Mouse (Mus musculus) R1 (cell line): ENCODE results near the gene Lca5l.

Experiments
- DNase-seq: peaks from one replicate; pipeline ENCODE4 v3.0.0-alpha.2; 2018; ENCODE audit warnings: low read depth, low spot score

Lca5l gene

DNA sequence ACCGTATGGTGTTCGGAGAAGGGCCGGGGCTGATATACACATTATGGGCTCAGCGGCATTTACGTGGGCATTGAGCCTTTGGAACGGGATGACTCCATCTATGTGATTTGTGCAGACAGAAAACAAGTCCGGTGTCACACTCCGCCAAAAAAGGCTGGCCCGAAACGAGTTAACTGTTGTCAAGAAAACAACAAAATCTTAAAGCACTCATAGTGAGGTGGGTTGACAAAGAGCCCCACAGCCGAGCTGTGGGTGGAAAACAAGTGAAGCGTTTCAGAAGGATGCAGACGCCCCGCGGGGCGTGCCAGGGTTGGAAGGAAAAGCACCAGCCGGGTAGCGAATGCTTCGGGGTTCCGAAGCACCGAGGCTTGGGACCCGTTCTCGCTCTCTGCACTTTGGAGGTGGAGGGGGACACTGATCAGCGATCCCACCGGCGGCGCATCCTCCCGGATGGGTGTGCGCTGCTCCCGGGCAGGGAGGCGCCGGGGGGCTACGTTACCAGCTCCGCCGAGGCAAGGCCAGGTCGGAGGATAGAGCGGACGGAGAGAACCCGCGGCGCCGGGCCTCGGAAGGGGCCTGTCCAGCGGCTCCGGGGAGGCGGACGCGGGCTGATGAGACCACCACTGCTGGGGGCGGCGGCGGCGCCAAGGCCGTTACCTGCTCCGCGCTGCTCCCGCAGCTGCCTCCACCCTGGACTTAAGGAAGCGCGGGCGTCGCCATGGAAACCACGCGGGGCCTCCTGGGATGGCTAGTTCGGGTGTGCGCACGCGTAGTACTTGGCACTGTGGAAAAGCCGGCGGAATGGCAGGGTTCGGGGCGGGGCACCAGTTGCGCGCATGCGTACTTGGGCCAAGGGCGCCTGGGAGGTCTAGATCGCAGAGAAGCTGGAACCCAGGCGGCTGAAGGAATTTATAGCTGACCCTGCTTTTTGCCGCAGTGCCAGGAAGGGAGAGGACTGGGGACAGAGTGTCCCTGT is at the start of gene Lca5l:
TSS of gene Lca5l (minus strand) at position 741 of the 976 bp plus-strand sequence.
- peak; percentile 99 for DNase-seq

DNA sequence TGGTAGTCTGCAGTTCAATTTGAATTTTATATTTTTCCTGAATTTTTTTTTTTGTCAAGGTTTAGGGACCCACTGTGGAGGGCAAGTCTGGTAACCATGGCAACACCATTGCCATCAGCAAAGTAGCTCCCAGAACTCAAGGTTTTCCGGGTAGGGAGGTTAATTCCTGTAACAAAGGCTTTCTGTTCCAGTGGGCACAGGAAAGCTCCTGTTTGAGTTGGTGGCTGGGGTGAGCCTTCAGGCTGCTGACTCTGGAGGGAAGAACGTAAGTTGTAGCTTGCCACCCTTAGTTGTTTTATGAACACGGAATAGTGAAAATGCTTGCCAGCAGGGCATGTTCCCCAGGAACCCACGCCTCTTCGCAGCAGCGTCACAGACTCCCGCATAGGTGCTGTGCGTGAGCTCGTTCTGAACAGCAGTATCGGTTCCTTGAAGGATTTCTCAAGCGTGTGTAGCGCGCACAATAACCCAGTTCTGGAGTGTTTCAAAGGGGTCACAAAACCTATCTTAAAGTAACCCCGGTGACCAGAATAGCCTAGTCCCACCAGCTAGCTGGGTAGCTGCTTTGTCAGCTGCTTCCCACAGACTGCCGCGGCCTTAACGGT is 43.4 kb upstream of the Lca5l start, which contains the start of gene B3galt5:
TSS of gene B3galt5 (plus strand) at position 436 of the 605 bp plus-strand sequence.
- DNase-seq, result peak; percentile 55

DNA sequence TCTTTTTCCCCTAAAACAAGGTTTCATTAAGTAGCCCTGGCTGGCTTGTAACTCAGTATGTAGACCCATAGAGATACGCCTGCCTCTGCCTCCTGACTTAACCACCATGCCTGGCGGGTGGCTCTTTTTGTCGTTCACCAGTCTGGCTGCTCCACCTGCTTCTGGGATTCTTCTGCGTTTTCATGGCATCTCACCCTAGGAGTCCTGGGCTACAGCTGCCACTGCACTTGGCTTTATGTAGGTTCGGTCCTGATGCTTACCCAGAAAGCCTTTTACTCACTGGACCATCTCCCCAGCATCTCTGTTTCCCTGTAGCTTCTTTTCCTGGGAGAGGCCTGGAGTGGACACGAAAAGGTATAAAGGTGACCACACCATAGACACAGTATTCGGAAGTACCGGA is 41.9 kb upstream of the Lca5l start:
- DNase-seq, result no peak

DNA sequence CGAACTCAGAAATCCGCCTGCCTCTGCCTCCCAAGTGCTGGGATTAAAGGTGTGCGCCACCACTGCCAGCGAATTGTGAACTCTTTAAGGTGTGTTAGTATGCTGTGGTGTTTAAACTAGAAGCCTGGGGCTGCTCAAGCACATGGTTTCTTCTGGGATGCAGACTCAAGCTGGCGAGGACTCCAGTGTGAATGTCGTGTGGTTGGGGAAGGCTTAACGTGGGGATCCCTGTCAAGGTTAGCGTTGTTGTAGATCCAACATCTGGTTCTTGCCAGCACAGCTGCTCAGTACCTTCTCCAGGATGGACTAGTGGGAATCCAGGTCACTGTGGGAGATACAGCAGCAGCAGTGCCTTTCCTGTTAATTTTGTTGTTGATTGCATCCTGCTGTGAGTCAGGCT is 39.9 kb upstream of the Lca5l start:
- DNase-seq, result peak; percentile 22

DNA sequence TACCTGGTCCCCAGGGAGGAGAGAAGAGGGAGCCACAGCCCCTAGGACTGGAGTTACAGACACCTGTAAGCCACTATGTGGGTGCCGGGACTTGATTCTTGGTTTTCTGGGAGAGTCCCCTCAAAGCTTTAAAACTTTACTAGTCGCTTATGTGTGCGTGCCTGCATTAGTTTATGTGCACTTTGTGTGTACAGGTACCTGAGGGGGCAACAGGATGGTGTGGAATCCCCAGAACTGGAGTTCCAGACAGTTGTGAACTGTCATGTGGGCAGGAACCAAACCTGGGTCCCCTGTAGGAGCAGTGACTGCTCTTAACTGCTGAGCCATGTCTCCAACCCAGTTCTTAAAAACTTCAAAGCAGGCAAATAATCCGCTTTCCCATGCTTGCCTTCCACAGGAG is 39.2 kb upstream of the Lca5l start:
- DNase-seq, result no peak

DNA sequence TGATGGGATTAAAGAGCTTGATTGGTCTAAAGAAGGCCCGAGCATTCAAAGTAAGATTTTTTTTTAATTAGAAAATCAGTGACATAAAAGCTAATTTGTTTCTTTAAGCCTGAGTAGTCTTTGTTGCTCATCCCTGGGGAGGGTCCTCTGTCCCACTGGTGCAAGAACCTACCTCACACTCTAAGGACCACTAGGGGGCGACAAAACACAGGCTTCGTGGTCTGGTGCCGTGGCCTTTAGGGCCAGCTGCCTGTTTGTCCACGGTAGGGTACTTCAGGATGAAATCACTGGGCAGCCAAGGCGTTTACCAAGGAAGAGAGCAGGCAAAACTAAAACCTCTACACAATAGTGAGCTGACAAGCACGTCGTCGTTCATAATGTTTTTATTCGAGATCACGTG is 38.3 kb upstream of the Lca5l start:
- DNase-seq, result peak; percentile 76

DNA sequence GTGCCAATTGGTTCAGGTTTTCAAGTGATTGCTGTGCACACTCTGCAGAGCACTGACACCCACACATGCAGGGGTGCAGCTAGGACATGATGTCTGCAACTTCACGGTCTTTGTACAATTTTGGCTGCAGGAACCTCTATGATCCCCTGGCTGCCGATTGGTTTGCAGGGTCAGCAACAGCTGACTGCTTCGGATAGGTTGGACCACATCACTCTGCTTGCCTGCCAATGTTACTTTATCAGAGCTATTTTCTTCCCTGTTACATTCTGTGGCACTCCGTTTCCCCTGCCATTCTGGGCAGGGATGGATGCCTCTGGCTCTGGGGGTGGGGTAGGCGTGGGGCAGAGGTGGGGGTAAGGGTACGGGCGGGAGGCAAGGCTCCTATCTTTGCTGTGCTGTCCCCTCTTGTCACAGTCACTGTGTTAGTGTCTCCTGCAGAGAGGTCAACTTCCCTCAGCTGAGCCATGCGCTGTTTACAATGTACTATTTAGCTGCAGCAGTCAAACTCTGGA is 37.0 kb upstream of the Lca5l start:
- no peak for DNase-seq

DNA sequence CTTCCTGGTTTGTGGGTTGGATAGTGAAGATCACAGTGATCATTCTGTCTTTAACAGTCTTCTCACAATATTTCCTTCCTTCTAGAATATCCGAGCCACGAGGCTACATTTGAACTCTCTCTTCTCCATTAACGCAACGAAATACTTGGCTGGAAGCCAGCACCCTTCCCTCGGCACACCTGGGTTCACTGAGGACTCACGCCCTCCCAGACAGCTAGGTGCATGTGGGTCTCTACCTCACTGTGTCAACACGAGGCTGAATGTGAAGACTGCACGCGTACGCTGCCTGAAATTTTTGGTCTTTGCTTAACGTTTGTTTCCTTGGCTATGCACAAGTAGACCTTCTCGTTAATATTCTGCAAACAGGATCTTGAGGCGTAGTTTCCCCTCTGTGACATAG is 36.4 kb upstream of the Lca5l start:
- DNase-seq, result no peak

DNA sequence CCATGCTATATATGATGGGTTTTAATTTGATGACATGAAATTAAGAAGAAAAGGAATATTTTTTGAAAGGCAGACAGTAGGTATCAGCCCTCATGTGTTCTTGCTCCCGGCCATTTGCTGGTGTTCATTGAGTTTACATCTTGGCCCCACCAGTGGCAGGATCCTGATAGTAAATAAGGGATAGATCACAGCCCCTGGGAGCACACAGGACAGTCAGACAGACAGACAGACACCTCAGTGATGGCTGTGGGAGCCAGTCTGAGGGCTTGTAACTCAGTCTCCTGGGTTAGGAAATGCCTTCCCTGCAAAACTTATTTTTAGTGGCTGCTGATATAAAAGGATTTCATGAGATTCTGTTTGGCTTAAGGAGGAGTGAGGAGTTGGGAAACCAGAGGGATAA is 30.4 kb upstream of the Lca5l start:
- no peak for DNase-seq

DNA sequence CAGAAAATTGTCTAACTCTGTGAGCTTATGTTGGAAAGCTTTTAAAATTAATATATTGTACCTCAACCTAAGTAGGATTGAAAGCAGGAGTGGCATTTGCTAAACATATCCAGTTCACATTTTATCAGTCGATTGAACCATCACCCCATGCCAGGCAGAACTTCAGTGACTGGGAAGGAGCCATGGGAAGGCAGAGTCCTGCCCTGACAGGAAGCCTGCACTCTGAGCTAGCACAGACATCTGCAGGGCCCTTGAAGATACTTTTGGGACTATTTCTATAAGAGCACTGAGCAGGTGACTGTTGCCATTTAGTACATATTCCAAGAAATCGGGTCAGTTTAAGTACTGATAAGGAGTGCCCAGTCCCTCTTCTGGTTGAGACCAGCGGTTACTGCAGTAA is 29.9 kb upstream of the Lca5l start:
- no peak for DNase-seq

DNA sequence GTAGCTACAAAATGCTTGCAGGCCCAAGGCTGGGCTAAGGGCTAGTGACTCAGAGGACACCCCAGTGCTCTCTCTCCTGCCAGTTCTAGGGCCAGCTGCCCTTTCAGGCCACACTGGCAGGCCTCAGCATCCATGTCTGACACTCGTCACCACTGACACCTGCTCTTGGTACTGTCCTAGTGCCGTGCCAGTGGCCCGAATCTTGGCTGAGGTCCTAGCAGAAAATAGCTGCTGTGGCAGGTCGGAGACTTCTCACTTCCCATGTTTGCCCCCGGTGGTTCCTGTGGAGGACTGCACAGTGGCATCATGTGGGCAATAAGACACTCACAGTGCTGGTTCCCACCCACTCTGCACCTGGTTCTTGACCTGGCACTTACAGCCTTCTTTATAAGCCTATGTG is 29.4 kb upstream of the Lca5l start:
- DNase-seq, result no peak

DNA sequence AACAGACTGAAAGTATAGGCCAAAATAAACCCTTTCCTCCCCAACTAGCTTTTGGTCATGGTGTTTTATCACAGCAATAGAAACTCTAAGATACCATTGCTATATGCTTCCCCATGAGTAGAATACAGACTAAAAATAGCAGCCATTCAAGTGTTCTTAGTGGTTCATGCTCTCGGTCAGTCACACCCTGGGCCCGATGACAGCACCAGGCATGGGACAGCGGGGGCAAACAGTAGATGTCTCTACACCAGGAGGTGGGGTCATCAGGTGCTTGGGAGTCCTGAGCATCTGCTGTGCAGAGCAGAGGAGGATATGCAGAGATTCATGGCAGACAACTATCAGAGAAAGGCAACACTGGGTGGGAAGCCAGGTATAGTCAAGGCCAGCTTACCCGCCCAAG is 21.0 kb upstream of the Lca5l start:
- DNase-seq, result no peak

DNA sequence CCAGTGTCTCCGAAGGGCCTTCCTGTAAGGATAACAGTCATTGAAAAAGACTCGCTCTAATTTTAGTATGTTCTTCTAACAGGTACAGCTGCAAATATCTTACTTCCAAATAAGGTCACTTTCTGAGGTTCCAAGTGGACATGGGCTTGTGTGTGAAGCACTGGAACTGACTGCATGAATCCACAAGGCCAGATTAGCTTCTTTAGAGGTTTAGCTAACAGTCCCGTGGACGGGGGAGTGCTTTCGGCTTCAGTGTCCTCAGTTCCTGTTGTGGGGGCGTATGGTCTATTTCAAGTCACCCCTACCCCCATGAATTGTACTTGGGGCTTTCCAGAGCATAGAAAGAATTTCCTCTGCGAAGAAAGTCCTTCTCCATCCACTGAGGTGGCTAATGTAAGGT is 18.8 kb upstream of the Lca5l start:
- no peak for DNase-seq

DNA sequence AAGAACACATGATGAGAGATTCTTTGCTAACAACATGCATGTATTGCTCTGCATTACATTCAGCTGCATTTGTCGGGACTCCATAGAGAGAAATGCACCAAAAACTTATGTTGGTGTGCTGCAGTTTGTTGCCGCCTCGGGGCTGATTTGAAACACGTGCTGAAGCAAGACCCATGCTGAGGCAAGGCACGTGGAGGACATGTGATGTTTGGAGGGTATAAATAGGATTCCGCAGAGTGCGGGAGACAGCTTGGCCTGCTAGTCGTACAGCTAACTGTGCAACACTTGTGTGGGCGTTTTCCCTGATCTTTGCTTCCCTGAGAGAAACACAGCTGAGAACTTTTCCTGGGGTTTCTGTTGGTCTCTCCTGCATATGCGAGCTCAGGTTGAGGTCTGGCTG is 17.7 kb upstream of the Lca5l start:
- no peak for DNase-seq

DNA sequence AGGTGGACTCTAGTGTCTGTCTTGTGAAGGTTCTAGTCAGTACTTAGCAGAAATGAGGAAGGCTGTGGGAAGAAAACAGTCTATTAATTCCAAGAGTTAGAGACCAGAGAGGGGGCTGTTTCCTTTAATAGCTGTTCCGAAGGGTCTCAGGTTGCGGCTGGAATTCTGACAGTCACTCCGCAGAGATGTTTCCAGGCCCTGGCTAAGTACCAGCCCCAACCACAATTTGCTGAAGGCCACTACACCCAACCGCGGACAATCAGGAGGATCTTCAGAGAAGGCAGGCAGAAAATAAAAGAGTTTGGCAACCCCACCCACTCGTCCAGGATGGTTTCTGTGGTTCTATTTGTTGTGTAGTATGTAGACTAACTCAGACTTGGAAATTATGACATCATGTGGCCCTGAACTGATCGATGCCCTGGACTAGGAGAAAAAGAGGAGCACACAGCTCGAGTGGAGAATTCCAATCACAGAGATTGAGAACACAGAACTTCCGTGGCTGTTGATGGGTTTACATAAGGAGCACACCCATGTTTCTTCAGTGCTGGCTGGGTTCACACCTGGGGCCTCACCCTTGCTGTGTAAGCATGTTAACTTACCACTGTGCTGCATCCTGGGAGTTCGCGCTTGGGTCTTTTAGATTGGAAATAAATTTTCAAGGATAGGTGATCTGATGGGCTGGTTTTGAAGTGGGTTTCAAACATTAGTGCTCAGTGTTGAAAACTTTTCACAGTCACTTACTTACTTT is 9.6 kb upstream of the Lca5l start:
- no peak for DNase-seq

DNA sequence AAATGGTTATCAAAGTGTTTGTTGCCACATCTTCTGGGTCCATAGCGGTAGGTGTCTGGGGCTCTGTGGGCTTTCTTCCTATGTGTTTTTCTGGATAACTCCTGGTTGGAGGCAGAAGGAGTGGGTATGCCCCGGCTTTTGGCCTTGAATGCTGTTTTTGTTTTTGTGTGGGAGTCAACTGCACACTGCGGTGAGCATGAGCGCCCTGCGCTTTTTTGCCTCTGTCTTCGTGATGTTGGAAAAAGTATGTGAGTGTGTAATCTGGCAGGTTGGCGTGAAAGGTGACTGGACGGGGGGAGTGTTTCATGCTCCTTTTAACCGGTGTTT is 8.6 kb upstream of the Lca5l start:
- no peak for DNase-seq

DNA sequence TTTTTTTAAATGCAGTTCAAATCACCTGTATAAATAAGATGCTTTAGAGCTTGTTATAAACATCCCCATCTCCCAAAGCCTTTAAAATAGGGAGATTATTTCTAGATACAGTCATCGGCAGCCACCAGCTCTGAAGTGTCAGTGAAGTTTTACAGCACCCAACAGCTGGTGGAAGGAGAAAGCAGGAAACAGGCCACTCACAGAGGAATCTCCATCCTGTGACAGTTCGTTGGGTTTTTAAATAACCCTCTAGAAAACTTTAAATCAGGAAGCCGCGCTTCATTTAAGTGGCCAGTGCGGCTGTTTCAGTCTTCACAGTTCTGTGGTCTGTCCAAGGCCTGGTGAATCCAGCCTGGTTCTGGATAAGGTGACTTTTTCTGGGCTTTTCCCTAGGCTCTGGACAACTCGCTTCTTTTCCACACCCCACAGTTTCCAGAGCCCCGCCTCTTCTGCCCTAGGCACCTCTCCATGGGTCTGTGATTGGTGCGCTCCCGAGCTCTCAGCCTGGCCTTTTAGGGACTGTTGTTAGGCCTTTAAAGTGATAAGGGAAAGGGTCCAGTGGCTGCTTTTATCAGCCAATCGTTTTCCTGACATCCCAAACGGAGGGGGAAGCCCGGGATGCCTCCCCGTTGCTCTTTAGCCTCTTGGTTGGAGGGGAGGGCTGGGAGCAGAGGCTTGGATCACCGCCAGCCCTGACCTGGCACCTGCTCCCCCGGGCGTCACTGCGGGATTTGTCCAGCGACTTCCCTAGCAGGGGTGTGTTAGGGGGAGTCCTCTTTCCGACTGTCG is 8.0 kb upstream of the Lca5l start, which contains the start of gene Sh3bgr:
TSS of gene Sh3bgr (plus strand) at position 538 of the 789 bp plus-strand sequence.
- peak; percentile 76 for DNase-seq

DNA sequence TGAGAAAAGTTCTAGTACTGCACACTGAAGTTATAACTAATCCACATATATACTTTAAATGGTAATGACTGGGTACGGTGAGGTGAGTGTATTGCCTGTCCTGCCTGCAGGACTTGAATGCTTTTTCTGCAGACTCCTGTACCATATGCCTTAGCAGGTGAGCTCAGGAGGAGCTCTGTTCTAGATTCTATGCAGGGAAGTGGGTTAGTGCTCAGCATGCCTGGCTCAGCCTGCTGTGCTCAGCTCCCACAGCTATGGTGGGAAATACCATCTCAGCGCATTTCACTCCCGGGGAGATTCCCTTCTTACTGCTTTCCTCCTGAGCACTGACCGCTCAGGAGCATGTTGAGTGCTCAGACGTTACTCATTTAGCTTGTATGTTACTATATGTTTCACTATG is 4.5 kb downstream of the Lca5l start:
- DNase-seq, result no peak

DNA sequence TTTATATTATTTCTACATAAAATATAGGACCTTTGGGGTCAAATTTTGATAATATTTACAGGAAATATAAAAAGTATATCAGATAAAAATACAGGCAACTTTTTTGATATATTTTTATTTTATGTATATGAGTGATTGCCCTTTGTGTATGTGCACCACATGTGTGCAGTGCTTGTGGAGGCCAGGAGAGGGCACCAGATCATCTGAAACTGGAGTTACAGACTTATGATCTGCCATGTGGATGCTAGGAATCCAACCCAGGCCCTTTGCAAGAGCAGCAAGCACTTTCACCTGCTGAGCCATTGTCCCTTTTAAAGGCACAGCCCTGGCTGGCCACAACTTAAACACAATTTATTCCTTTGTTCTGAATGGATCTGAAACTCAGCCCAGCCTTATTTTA is 12.9 kb downstream of the Lca5l start:
- DNase-seq, result peak; percentile 73

DNA sequence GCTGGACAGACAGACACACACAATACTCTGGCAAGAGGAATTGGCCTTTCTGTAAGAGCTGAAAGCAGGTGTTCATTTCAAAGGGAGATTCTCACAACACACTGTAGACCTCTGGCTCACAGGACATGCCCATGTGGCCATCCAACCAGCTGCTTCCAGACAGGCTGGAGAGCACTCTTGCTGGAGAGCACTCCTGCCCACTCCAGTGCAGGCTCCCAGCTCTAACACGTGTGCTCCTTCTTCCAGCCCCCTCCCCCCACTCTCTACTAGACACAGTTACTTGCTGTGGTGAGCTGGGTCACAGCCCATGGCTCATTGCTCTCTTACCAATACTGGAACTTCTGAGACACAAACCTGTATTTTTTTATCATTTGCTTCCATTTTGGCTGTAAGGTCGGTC is 16.7 kb downstream of the Lca5l start:
- no peak for DNase-seq

DNA sequence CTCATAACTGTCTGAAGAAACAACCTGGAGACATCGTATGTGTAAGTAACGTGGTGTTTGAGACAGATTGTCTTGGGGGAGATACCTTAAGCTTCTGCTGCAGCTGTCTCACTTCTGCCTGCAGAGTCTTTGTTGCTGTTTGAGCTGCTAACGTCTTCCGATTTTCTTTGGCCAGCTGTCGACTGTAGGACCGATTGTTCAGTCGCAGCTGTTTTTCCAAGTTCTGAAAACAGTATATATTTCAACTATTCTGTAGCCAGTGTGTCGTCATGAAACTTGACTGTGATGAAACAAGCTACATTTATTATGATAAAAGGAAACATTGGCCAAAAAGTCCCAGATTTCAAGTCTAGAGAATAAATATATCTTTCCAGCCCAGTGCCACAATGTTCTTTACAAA is 18.4 kb downstream of the Lca5l start:
- DNase-seq, result no peak
